Mouse (Mus musculus) neural tube, embryonic 15.5 days (tissue): ENCODE results near the gene Scml4. TPM values are rescaled to one million over a fixed set of nuclear protein-coding genes. Genes with fewer than 3 reads are reported as not detected.

Experiments
- ATAC-seq: fragments of 200-750 bp; cut with Nextera tagmentation; 2 replicates; pipeline ENCODE4 v1.8.0; 2017; ENCODE audit warnings: mild to moderate bottlenecking, moderate TSS enrichment, moderate library complexity; ENCODE audit not compliant: low FRiP score
- H3K27ac ChIP-seq: fragments of 300-500 bp; sonication (generic); replicated peaks from 2 replicates; pipeline ENCODE4 v1.5.1; 2015; ENCODE audit warnings: mild to moderate bottlenecking, inconsistent platforms
- H3K27me3 ChIP-seq: fragments of 300-500 bp; sonication (generic); replicated peaks from 2 replicates; pipeline ENCODE4 v1.6.1; 2015; ENCODE audit warnings: inconsistent platforms
- H3K36me3 ChIP-seq: fragments of 300-500 bp; sonication (generic); 2 replicates; pipeline ENCODE4 v1.6.1; 2015; ENCODE audit warnings: inconsistent platforms
- H3K4me1 ChIP-seq: fragments of 300-500 bp; sonication (generic); 2 replicates; pipeline ENCODE4 v1.6.1; 2015; ENCODE audit warnings: inconsistent platforms
- H3K4me2 ChIP-seq: fragments of 300-500 bp; sonication (generic); 2 replicates; pipeline ENCODE4 v1.6.1; 2015; ENCODE audit warnings: inconsistent platforms, mild to moderate bottlenecking, moderate library complexity
- H3K4me3 ChIP-seq: fragments of 300-500 bp; sonication (generic); replicated peaks from 2 replicates; pipeline ENCODE4 v1.5.1; 2015; ENCODE audit warnings: mild to moderate bottlenecking, inconsistent platforms
- H3K9ac ChIP-seq: fragments of 300-500 bp; sonication (generic); replicated peaks from 2 replicates; pipeline ENCODE4 v1.6.1; 2015; ENCODE audit warnings: mild to moderate bottlenecking, inconsistent platforms
- H3K9me3 ChIP-seq: fragments of 300-500 bp; sonication (generic); replicated peaks from 2 replicates; pipeline ENCODE4 v1.6.1; 2016; ENCODE audit warnings: inconsistent platforms
- WGBS: fragments of 180-500 bp; shearing (Covaris S2); methylation state at CpG from one replicate; pipeline ENCODE4 v1.1.7; 2015; ENCODE audit warnings: mixed read lengths; 5-methylcytosine and 5-hydroxymethylcytosine counted together
- polyA plus RNA-seq: library from polyadenylated mRNA; unstranded; fragments of >200 nt; fragmentation: Nextera tagmentation; extraction: Ambion mirVana; gene quantifications from 2 replicates; pipeline ENCODE4 v1.2.1, GENCODE M21; 2015

Gene Scml4
- polyA plus RNA-seq, 1 experiment from 2014 or later, result 7.9 TPM

GRCm38 (mm10) chr10:42957881-42958651 is 97.9 kb downstream of the Scml4 start:
- Histone ChIP-seq H3K4me2 (peak overlapping the region; percentile 59), H3K4me3 (peak overlapping the region; percentile 33), H3K36me3 (no peaks in the 10 kb centered on the region), H3K9ac (peak overlapping the region; percentile 41), H3K9me3 (no peaks in the 10 kb centered on the region), H3K4me1 (peaks cover 15% of the 10 kb centered on the region), H3K27me3 (peaks cover 3% of the 10 kb centered on the region; the same call in 1 of the 2 replicates), H3K27ac (no peak overlapping the region)
- WGBS, result 4% methylated on average over 21 of the region's 21 CpGs
- ATAC-seq, result peak; percentile 90

GRCm38 (mm10) chr10:42958686-42959085 is 98.5 kb downstream of the Scml4 start:
- 27% methylated on average over 4 of the region's 4 CpGs for WGBS
- Histone ChIP-seq H3K27ac (no peak overlapping the region), H3K27me3 (peaks cover 3% of the 10 kb centered on the region; the same call in 1 of the 2 replicates), H3K4me3 (peak overlapping the region; percentile 33; the same call in 1 of the 2 replicates), H3K4me1 (peaks cover 15% of the 10 kb centered on the region), H3K9ac (no peak overlapping the region), H3K9me3 (no peaks in the 10 kb centered on the region), H3K36me3 (no peaks in the 10 kb centered on the region), H3K4me2 (peak overlapping the region; percentile 59)
- ATAC-seq, result peak; percentile 12; the same call in 1 of the 2 replicates

GRCm38 (mm10) chr10:42961771-42962170 is 101.6 kb downstream of the Scml4 start:
- Histone ChIP-seq H3K4me3 (no peak overlapping the region), H3K4me1 (peaks cover 15% of the 10 kb centered on the region), H3K9me3 (no peaks in the 10 kb centered on the region), H3K9ac (no peak overlapping the region), H3K27ac (no peak overlapping the region), H3K36me3 (no peaks in the 10 kb centered on the region), H3K4me2 (no peak overlapping the region), H3K27me3 (peaks cover 3% of the 10 kb centered on the region; the same call in 1 of the 2 replicates)
- 68% methylated on average over 6 of the region's 6 CpGs for WGBS
- ATAC-seq, result no peak

- no peaks in the 10 kb centered on the region for H3K9me3 ChIP-seq
- H3K4me3 ChIP-seq, result no peak overlapping the region
- no peaks in the 10 kb centered on the region for H3K36me3 ChIP-seq
- peaks cover 15% of the 10 kb centered on the region for H3K4me1 ChIP-seq
- 0 out of 2 replicates have a peak, but pooled peaks cover 2% of the 10 kb centered on the region for H3K27me3 ChIP-seq
- 85% methylated on average over 6 of the region's 6 CpGs for WGBS
- H3K9ac ChIP-seq, result no peak overlapping the region
- no peak overlapping the region for H3K4me2 ChIP-seq
- no peak overlapping the region for H3K27ac ChIP-seq
- no peak for ATAC-seq
These were observed 102.0 kb downstream of the Scml4 start for GRCm38 (mm10) chr10:42962181-42962601.

GRCm38 (mm10) chr10:42962655-42963054 is 102.5 kb downstream of the Scml4 start:
- Histone ChIP-seq H3K27ac (no peak overlapping the region), H3K9ac (no peak overlapping the region), H3K36me3 (no peaks in the 10 kb centered on the region), H3K27me3 (no peaks in the 10 kb centered on the region), H3K4me2 (no peak overlapping the region), H3K4me1 (peaks cover 15% of the 10 kb centered on the region), H3K9me3 (no peaks in the 10 kb centered on the region), H3K4me3 (no peak overlapping the region)
- no peak for ATAC-seq
- 95% methylated on average over 13 of the region's 13 CpGs for WGBS

GRCm38 (mm10) chr10:42963061-42963460 is 102.9 kb downstream of the Scml4 start:
- H3K27ac ChIP-seq, result no peak overlapping the region
- 97% methylated on average over 2 of the region's 2 CpGs for WGBS
- H3K9ac ChIP-seq, result no peak overlapping the region
- no peak for ATAC-seq
- no peaks in the 10 kb centered on the region for H3K9me3 ChIP-seq
- H3K4me2 ChIP-seq, result no peak overlapping the region
- no peaks in the 10 kb centered on the region for H3K36me3 ChIP-seq
- peaks cover 12% of the 10 kb centered on the region for H3K4me1 ChIP-seq
- H3K27me3 ChIP-seq, result no peaks in the 10 kb centered on the region
- no peak overlapping the region for H3K4me3 ChIP-seq

GRCm38 (mm10) chr10:42968332-42968731 is 108.2 kb downstream of the Scml4 start:
- no peak for ATAC-seq
- 22% methylated on average over 2 of the region's 2 CpGs for WGBS
- no peak overlapping the region for H3K4me2 ChIP-seq
- H3K9me3 ChIP-seq, result no peaks in the 10 kb centered on the region
- H3K9ac ChIP-seq, result no peak overlapping the region
- H3K27ac ChIP-seq, result no peak overlapping the region
- H3K4me3 ChIP-seq, result no peak overlapping the region
- H3K27me3 ChIP-seq, result no peaks in the 10 kb centered on the region
- no peaks in the 10 kb centered on the region for H3K36me3 ChIP-seq
- peaks cover 12% of the 10 kb centered on the region for H3K4me1 ChIP-seq

GRCm38 (mm10) chr10:42972504-42973172 is 112.5 kb downstream of the Scml4 start:
- Histone ChIP-seq H3K27me3 (no peaks in the 10 kb centered on the region), H3K4me2 (peak overlapping the region; percentile 26), H3K4me3 (no peak overlapping the region), H3K9me3 (no peaks in the 10 kb centered on the region), H3K36me3 (no peaks in the 10 kb centered on the region), H3K9ac (no peak overlapping the region), H3K27ac (no peak overlapping the region), H3K4me1 (peaks cover 16% of the 10 kb centered on the region)
- 36% methylated on average over 18 of the region's 18 CpGs for whole genome bisulfite sequencing
- peak; percentile 73 for ATAC-seq

- Histone ChIP-seq H3K4me2 (no peak overlapping the region), H3K36me3 (no peaks in the 10 kb centered on the region), H3K9me3 (no peaks in the 10 kb centered on the region), H3K27ac (no peak overlapping the region), H3K4me1 (peaks cover 16% of the 10 kb centered on the region), H3K9ac (no peak overlapping the region), H3K27me3 (no peaks in the 10 kb centered on the region), H3K4me3 (no peak overlapping the region)
- no peak for ATAC-seq
- 49% methylated on average over 4 of the region's 4 CpGs for WGBS
These were observed 113.4 kb downstream of the Scml4 start for GRCm38 (mm10) chr10:42973537-42973936.

- Histone ChIP-seq H3K27ac (no peak overlapping the region), H3K4me1 (peaks cover 13% of the 10 kb centered on the region; the same call in 1 of the 2 replicates), H3K4me3 (no peak overlapping the region), H3K9me3 (no peaks in the 10 kb centered on the region), H3K27me3 (no peaks in the 10 kb centered on the region), H3K36me3 (no peaks in the 10 kb centered on the region), H3K4me2 (no peak overlapping the region), H3K9ac (no peak overlapping the region)
- WGBS, result 86% methylated on average over 6 of the region's 6 CpGs
- no peak for ATAC-seq
These were observed 116.4 kb downstream of the Scml4 start for GRCm38 (mm10) chr10:42976577-42976976.

- Histone ChIP-seq H3K4me2 (no peak overlapping the region), H3K4me1 (peaks cover 4% of the 10 kb centered on the region; the same call in 1 of the 2 replicates), H3K4me3 (no peak overlapping the region), H3K9me3 (no peaks in the 10 kb centered on the region), H3K36me3 (no peaks in the 10 kb centered on the region), H3K27ac (no peak overlapping the region), H3K9ac (no peak overlapping the region), H3K27me3 (no peaks in the 10 kb centered on the region; the same call in 1 of the 2 replicates)
- ATAC-seq, result no peak
- WGBS, result 63% methylated on average over 3 of the region's 3 CpGs
These were observed 118.2 kb downstream of the Scml4 start for GRCm38 (mm10) chr10:42978346-42978745.
